Mouse (Mus musculus) megakaryocyte, embryonic 14.5 days (primary cell): ENCODE data around the gene Nfxl1.

Experiments
- FLI1 ChIP-seq: IDR thresholded peaks from 2 replicates; pipeline ENCODE4 v1.6.1; 2012; ENCODE audit warnings: low read length, inconsistent platforms, mixed read lengths
- GATA1 ChIP-seq: IDR thresholded peaks from 3 replicates; pipeline ENCODE4 v1.6.1; 2012; ENCODE audit warnings: mixed read lengths, low read length, inconsistent platforms, borderline replicate concordance

DNA sequence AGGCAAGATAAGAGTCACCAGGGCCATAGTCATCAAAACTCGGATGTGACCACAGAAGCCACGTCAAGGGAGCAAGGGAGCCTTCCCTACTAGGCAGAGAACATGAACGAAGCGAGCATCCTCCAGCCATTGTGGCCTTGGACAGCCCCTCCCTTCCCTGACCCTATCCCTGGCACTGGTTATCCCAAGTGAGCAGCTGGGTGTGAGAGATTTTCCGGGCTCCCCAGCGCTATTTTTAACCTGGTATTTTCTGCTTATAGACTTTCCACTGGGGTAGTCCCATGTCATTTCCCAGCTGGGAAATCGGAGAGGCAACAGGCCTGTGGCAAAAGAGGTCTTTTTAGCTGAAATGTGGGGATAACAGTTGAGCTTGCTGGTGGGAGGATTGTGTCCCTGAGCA is 65.6 kb downstream of the Nfxl1 start:
- TF ChIP-seq GATA1 (no peak), FLI1 (no peak)
